Mouse (Mus musculus) liver, embryonic 16.5 days (tissue): ENCODE data around the gene Clec10a. TPM values are rescaled to one million over a fixed set of nuclear protein-coding genes. Genes with fewer than 3 reads are reported as not detected.

ENCODE experiments used
- ATAC-seq: fragments of 200-750 bp; cut with Nextera tagmentation; 2 replicates; pipeline ENCODE4 v1.8.0; 2017; ENCODE audit warnings: low read depth, mild to moderate bottlenecking, moderate number of reproducible peaks, moderate library complexity
- H3K27ac ChIP-seq: fragments of 300-500 bp; sonication (generic); 2 replicates; pipeline ENCODE4 v1.5.1; 2014; ENCODE audit warnings: mild to moderate bottlenecking, low read length
- H3K27me3 ChIP-seq: fragments of 300-500 bp; sonication (generic); 2 replicates; pipeline ENCODE4 v1.6.1; 2014; ENCODE audit warnings: low read depth, low read length, mixed read lengths; ENCODE audit not compliant: control insufficient read depth, insufficient read depth
- H3K36me3 ChIP-seq: fragments of 300-500 bp; sonication (generic); 2 replicates; pipeline ENCODE4 v1.6.1; 2014; ENCODE audit warnings: mild to moderate bottlenecking; ENCODE audit not compliant: control insufficient read depth, insufficient read depth
- H3K4me1 ChIP-seq: fragments of 300-500 bp; sonication (generic); 2 replicates; pipeline ENCODE4 v1.6.1; 2014; ENCODE audit warnings: low read depth, low read length, mixed read lengths; ENCODE audit not compliant: control insufficient read depth
- H3K4me2 ChIP-seq: fragments of 300-500 bp; sonication (generic); 2 replicates; pipeline ENCODE4 v1.6.1; 2014; ENCODE audit warnings: low read depth, low read length, mixed read lengths
- H3K4me3 ChIP-seq: fragments of 300-500 bp; sonication (generic); 2 replicates; pipeline ENCODE4 v1.5.1; 2014; ENCODE audit warnings: low read depth, mild to moderate bottlenecking, low read length
- H3K9ac ChIP-seq: fragments of 300-500 bp; sonication (generic); 2 replicates; pipeline ENCODE4 v1.6.1; 2014; ENCODE audit warnings: low read depth, low read length
- H3K9me3 ChIP-seq: fragments of 300-500 bp; sonication (generic); replicated peaks from 2 replicates; pipeline ENCODE4 v1.6.1; 2016; ENCODE audit warnings: low read length; ENCODE audit not compliant: control insufficient read depth
- WGBS: fragments of 180-500 bp; shearing (Covaris S2); extraction: QIAGEN DNeasy Blood & Tissue Kit; methylation state at CpG from one replicate; pipeline ENCODE4 v1.1.7; 2014; ENCODE audit not compliant: insufficient replicate concordance; 5-methylcytosine and 5-hydroxymethylcytosine counted together
- polyA plus RNA-seq: library from polyadenylated mRNA; unstranded; fragments of >200 nt; fragmentation: Nextera tagmentation; extraction: Ambion mirVana; gene quantifications from 2 replicates; pipeline ENCODE4 v1.2.1, GENCODE M21; 2015

The Clec10a gene
- polyA plus RNA-seq, 1 experiment from 2014 or later, result 0.63 TPM

GRCm38 (mm10) chr11:70192157-70192556 is 36.2 kb downstream of the Clec10a start:
- Histone ChIP-seq H3K4me3 (no peak overlapping the region), H3K27me3 (no peaks in the 10 kb centered on the region), H3K9ac (no peak overlapping the region), H3K27ac (no peak overlapping the region), H3K4me1 (no peaks in the 10 kb centered on the region), H3K9me3 (no peaks in the 10 kb centered on the region), H3K36me3 (no peaks in the 10 kb centered on the region), H3K4me2 (no peak overlapping the region)
- 52% methylated on average over 4 of the region's 4 CpGs for WGBS
- no peak for ATAC-seq

GRCm38 (mm10) chr11:70193354-70194285 is 37.6 kb downstream of the Clec10a start:
- Histone ChIP-seq H3K9me3 (no peaks in the 10 kb centered on the region), H3K4me3 (no peak overlapping the region), H3K36me3 (no peaks in the 10 kb centered on the region), H3K27me3 (no peaks in the 10 kb centered on the region), H3K27ac (no peak overlapping the region), H3K4me2 (no peak overlapping the region), H3K9ac (no peak overlapping the region), H3K4me1 (no peaks in the 10 kb centered on the region)
- no peak for ATAC-seq
- 56% methylated on average over 11 of the region's 11 CpGs for WGBS

GRCm38 (mm10) chr11:70198332-70198731 is 42.3 kb downstream of the Clec10a start:
- Histone ChIP-seq H3K4me3 (no peak overlapping the region), H3K4me2 (no peak overlapping the region), H3K27me3 (no peaks in the 10 kb centered on the region), H3K9ac (no peak overlapping the region), H3K36me3 (no peaks in the 10 kb centered on the region), H3K4me1 (no peaks in the 10 kb centered on the region), H3K27ac (no peak overlapping the region), H3K9me3 (no peaks in the 10 kb centered on the region)
- ATAC-seq, result no peak
- 38% methylated on average over 3 of the region's 3 CpGs for WGBS

GRCm38 (mm10) chr11:70199107-70199506 is 43.1 kb downstream of the Clec10a start:
- ATAC-seq, result no peak
- H3K9me3 ChIP-seq, result no peaks in the 10 kb centered on the region

GRCm38 (mm10) chr11:70200036-70200608 is 44.1 kb downstream of the Clec10a start:
- no peak overlapping the region for H3K4me3 ChIP-seq
- H3K9ac ChIP-seq, result no peak overlapping the region
- ATAC-seq, result no peak
- H3K27ac ChIP-seq, result no peak overlapping the region
- no peaks in the 10 kb centered on the region for H3K27me3 ChIP-seq
- H3K36me3 ChIP-seq, result no peaks in the 10 kb centered on the region
- WGBS, result 73% methylated on average over 5 of the region's 5 CpGs
- no peaks in the 10 kb centered on the region for H3K4me1 ChIP-seq
- no peak overlapping the region for H3K4me2 ChIP-seq
- H3K9me3 ChIP-seq, result no peaks in the 10 kb centered on the region

More at GRCm38 (mm10) chr11:70199107-70199506, 43.1 kb downstream of the Clec10a start:
- H3K4me3 ChIP-seq, result no peak overlapping the region
- H3K36me3 ChIP-seq, result no peaks in the 10 kb centered on the region
- no peak overlapping the region for H3K27ac ChIP-seq
- H3K4me1 ChIP-seq, result no peaks in the 10 kb centered on the region
- 59% methylated on average over 8 of the region's 8 CpGs for WGBS
- H3K9ac ChIP-seq, result no peak overlapping the region
- no peak overlapping the region for H3K4me2 ChIP-seq
- H3K27me3 ChIP-seq, result no peaks in the 10 kb centered on the region

GRCm38 (mm10) chr11:70201691-70202090 is 45.7 kb downstream of the Clec10a start:
- H3K9ac ChIP-seq, result no peak overlapping the region
- no peak overlapping the region for H3K27ac ChIP-seq
- ATAC-seq, result no peak
- 34% methylated on average over 5 of the region's 5 CpGs for WGBS
- no peaks in the 10 kb centered on the region for H3K4me1 ChIP-seq
- H3K9me3 ChIP-seq, result no peaks in the 10 kb centered on the region
- no peak overlapping the region for H3K4me3 ChIP-seq
- H3K27me3 ChIP-seq, result no peaks in the 10 kb centered on the region
- no peak overlapping the region for H3K4me2 ChIP-seq
- H3K36me3 ChIP-seq, result no peaks in the 10 kb centered on the region

- Histone ChIP-seq H3K9me3 (no peaks in the 10 kb centered on the region), H3K36me3 (no peaks in the 10 kb centered on the region), H3K9ac (no peak overlapping the region), H3K4me2 (no peak overlapping the region), H3K27ac (no peak overlapping the region), H3K4me3 (no peak overlapping the region), H3K4me1 (no peaks in the 10 kb centered on the region), H3K27me3 (no peaks in the 10 kb centered on the region)
- 44% methylated on average over 2 of the region's 2 CpGs for WGBS
- no peak for ATAC-seq
Observed at GRCm38 (mm10) chr11:70206801-70207200, 50.8 kb downstream of the Clec10a start.

- Histone ChIP-seq H3K4me1 (no peaks in the 10 kb centered on the region), H3K9ac (no peak overlapping the region), H3K27ac (no peak overlapping the region), H3K9me3 (no peaks in the 10 kb centered on the region), H3K4me3 (no peak overlapping the region), H3K4me2 (no peak overlapping the region), H3K27me3 (peaks cover 4% of the 10 kb centered on the region), H3K36me3 (no peaks in the 10 kb centered on the region)
- ATAC-seq, result no peak
- 58% methylated on average over 7 of the region's 7 CpGs for WGBS
Observed at GRCm38 (mm10) chr11:70207283-70207682, 51.3 kb downstream of the Clec10a start.

- no peak for ATAC-seq
- Histone ChIP-seq H3K4me3 (no peak overlapping the region), H3K4me1 (no peaks in the 10 kb centered on the region; the same call in none of the 2 replicates), H3K27me3 (peaks cover 19% of the 10 kb centered on the region), H3K4me2 (no peak overlapping the region), H3K27ac (no peak overlapping the region), H3K36me3 (no peaks in the 10 kb centered on the region), H3K9ac (no peak overlapping the region), H3K9me3 (no peaks in the 10 kb centered on the region)
- WGBS, result 56% methylated on average over 5 of the region's 5 CpGs
Observed at GRCm38 (mm10) chr11:70208778-70209388, 52.9 kb downstream of the Clec10a start.
